Mouse (Mus musculus): ENCODE measurements around the gene Vps9d1.
"Not testable (repeated sequence)": the region's sequence is repeated elsewhere in the genome, so short reads cannot be mapped to it uniquely, and the experiment has no call there.

Vps9d1 gene

DNA sequence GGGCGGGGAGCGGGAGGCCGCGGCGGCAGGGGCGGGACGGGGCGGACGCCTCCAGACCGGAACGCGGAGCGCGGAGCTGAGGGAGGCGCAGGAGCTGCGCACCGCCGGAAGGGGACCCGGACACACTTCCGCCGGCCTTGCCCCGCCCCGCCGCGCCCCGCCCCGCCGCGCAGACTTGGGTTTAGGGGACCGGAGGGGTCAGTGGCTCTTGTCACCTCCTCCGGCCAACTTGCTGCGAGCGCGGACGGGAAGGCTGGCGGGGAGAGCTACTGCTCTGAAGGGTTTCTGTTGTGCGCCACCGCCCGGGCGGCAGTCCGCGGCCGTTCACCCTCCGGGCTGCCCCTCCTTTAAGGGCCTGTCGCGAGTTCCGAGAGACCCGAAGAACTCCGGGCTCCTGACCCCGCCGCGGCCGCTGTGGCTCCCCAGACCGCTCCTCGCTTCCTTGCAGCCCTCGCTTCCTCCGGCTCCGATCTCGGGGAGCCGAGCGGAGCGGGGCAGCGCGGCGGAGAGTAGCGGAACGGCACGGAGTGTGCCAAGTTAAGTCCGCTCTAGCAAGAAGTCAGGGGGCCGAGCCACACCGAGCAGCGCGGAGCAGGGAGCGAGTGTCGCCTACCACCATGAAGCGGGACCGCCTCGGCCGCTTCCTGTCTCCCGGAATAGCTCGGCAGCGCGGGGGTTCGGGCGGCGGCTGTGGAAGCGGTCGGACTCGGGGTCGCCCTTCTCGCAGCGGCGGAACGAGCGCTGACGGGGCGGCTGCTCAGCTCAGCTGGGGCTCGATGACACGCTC, at the start of gene Vps9d1, which contains the start of gene Zfp276:
Vps9d1 (minus strand) TSS at position 250 of the 787 bp plus-strand sequence.
Zfp276 (plus strand) TSS at position 97 of the 787 bp plus-strand sequence.
- peak; percentile 73 for DNase-seq (ENCODE audit: low read depth)

GRCm38 (mm10) chr8:123298301-123298700, 44.2 kb upstream of the Vps9d1 start:
- no peak for DNase-seq (ENCODE audit: low read depth)

DNA sequence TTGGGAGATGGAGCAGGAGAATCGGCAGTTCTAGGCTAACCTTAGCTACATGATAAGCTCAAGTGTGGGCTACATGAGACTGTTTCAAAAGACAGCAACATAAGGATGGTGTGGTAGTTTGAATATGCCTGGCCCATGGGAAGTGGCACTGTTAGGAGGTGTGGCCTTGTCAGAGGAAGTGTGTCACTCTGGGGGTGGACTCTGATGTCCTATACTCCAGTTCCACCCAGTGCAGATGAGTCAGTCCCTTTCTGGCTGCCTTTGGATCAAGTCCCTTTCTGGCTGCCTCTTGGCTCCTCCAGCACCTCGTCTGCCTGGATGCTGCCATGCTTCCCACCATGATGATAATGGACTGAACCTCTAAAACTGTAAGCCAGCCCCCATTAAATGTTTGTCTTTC, 38.6 kb upstream of the Vps9d1 start:
- no peak for DNase-seq (ENCODE audit: low read depth)

GRCm38 (mm10) chr8:123292281-123292680, 38.1 kb upstream of the Vps9d1 start:
- no peak for DNase-seq (ENCODE audit: low read depth)

DNA sequence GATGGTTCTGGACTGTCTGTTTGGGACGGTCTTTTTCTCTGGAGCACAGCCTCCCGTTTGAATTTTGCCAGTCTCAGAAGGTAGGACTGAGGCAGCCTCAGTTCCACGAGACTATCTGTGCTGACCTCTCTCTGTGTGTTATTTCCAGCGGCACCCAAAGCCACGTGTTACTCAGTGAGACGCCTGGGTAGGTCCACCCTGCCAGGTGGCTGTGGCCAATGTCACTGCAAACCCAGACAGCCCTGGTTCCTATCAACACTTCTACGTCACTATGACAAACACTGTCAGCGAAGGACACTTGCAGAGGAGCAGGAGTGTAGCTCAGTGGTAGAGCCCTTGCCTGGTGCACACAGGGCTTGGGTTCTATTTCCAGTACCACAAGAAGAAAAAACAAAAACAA, 37.6 kb upstream of the Vps9d1 start:
- DNase-seq (ENCODE audit: low read depth) = no peak

GRCm38 (mm10) chr8:123290679-123291078, 36.5 kb upstream of the Vps9d1 start:
- no peak for DNase-seq (ENCODE audit: low read depth)

DNA sequence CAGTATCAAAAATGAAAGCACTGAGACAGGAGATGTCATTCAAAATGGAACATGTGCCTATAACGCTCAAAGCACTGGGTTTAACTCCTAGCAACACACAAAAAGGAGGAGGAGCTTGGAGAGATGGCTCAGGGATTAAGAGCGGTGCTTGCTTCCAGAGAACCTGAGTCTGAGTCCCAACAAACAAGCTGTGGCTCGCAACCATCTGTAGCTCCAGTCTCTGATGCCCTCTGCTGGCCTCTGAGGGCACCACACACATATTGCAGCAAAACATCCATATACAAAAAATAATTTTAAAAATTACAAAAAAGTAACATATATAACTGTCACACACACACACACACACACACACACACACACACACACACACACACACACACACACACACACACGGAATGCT, 36.0 kb upstream of the Vps9d1 start:
- DNase-seq (ENCODE audit: low read depth) = peak; percentile 23

GRCm38 (mm10) chr8:123287362-123287761, 33.2 kb upstream of the Vps9d1 start:
- DNase-seq (ENCODE audit: low read depth) = no peak

- DNase-seq (ENCODE audit: low read depth) = no peak
These were observed 30.3 kb upstream of the Vps9d1 start for GRCm38 (mm10) chr8:123284493-123284892.

- DNase-seq (ENCODE audit: low read depth) = no peak
These were observed 29.8 kb upstream of the Vps9d1 start for GRCm38 (mm10) chr8:123283991-123284390.

DNA sequence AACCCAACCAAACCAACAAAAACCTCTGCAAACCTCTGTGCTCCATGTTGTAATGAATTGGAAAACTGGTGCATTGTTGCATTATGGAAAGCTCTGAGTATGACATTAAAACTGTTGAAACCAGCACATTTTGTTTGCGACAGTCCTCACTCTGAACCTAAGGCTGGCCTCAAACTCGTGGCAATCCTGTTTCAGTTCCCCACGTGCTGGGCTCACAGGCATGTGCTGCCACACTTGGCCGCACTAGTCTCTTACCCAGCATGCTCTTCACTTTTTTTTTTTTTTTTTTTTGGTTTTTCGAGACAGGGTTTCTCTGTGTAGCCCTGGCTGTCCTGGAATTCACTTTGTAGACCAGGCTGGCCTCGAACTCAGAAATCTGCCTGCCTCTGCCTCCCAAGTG, 28.8 kb upstream of the Vps9d1 start:
- not testable (repeated sequence) for DNase-seq (ENCODE audit: low read depth)

DNA sequence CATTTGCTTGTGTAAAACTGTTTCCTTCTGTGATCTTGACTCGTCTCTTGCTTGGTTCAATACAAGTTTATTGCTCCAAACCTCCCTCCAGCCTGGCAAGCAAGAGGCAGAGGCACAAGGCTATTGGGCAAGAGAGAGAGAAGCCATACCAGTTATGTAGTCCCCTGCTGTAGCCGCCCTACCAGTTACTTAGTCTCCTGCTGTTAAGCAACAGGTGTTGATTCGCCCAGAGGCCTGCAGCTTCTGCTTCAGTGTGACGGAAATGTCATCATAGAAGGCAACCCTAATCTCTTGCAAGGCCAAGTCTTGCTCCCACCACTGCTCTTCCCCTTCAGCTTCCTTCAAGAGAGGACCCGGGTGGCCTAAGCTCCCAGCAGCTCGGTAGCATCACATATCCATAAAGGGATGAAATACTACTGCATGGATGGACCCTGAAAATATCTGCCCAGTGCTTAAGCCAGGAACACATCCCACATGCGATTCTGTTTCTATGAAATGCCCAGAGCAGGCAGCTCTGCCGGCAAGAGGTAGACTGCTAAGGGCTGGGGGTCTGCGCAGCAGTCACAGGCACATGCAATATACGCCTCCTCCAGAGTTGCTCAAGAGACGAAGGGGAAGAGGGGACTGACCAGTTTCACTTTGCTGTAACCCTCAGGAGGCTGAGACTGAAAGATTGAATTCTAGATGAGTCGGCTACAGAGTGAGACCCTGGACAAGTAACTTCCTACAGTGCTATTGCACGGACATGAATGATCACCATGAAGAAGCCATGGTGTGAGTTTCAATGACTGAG, 26.4 kb upstream of the Vps9d1 start:
- DNase-seq (ENCODE audit: low read depth) = no peak

GRCm38 (mm10) chr8:123279828-123280227, 25.7 kb upstream of the Vps9d1 start:
- DNase-seq (ENCODE audit: low read depth) = no peak

DNA sequence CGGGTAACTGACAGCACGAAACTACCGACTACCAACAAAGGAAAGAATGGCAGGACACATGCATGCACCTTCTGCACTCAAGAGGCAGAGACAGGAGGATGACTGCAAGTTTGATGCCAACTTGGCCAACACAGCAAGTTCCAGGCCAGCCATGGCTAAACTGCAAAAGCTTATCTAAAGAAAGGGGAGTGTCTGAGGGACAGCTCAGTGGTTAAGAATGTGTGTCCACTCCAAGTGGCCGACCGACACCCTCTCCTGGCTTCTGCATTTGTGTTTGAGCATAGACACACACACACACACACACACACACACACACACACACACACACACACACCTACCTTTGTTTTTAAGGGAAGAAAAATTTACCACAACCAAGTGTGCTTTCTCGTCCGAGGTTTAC, 24.3 kb upstream of the Vps9d1 start:
- no peak for DNase-seq (ENCODE audit: low read depth)

GRCm38 (mm10) chr8:123275096-123275495, 20.9 kb upstream of the Vps9d1 start:
- DNase-seq (ENCODE audit: low read depth) = no peak

DNA sequence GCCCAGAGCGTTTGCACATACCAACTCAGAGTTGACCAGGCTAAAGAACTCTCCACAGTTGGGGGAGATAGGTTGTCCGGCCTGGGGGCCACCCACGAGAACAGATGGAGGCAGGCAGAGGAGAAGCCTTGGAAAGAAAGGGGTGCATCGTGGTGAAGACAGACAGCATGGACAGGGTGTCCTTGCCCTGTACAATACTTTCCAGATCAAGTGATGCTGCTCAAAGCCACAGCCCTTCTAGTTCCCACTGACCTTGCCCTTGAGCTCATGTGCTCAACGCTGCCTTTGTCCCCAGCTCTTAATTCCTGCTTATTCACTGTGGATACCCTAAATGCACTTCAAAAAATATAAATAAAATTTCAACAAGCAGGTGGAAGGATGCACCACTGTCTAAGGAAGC, 20.3 kb upstream of the Vps9d1 start:
- DNase-seq (ENCODE audit: low read depth) = no peak

GRCm38 (mm10) chr8:123271901-123272300, 17.8 kb upstream of the Vps9d1 start:
- DNase-seq (ENCODE audit: low read depth) = no peak

GRCm38 (mm10) chr8:123271147-123271546, 17.0 kb upstream of the Vps9d1 start:
- DNase-seq (ENCODE audit: low read depth) = no peak

DNA sequence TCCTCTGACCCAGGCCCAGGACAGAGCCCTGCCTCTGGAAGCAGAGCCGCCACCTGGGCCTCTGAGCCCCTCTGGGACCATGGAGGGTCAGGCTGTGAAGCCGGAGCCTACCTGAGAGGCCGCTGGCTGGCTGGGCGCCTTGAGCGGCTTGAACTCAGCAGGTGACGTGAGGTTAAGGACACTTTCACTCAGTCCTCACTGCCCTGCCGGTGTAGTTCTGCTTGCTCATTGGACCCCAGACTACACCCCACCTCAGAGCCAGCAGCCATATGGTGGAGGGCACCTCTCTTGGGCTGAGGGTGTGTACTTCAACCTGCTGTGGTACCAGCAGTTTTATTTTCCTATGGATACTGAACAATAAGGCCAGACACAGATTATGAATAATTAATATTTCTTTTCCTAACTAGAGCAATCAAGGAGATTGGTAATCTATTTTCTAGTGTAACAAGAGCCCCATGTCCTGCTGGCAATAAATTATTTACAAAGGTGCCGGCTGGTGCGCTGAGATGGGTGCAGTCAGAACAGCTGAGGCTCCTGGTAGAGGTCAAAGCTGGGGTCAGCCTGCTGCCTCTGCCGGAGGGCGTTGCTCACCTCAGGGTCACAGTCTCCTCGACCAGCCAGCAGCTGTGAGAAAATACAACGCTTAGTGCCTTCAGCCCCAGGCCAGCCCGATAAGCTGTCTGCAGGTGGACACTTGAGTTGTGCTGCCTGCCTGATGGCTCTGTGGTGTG, 13.9 kb upstream of the Vps9d1 start:
- DNase-seq (ENCODE audit: low read depth) = no peak

DNA sequence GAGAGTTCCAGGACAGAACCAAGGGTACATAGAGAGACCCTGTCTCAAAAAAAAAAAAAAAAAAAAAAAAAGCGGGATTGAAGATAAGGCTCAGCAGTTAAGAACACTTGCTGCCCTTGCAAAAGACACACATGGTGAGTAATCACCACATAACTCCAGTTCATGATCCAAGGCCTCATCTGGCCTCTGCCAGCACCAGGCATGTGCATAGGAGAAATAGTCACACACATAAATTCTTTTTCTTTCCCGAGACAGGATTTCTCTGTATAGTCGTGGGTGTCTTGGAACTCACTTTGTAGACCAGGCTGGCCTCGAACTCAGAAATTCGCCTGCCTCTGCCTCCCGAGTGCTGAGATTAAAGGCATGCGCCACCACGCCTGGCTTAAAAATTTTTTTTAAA, 3.4 kb upstream of the Vps9d1 start:
- DNase-seq (ENCODE audit: low read depth) = not testable (repeated sequence)

DNA sequence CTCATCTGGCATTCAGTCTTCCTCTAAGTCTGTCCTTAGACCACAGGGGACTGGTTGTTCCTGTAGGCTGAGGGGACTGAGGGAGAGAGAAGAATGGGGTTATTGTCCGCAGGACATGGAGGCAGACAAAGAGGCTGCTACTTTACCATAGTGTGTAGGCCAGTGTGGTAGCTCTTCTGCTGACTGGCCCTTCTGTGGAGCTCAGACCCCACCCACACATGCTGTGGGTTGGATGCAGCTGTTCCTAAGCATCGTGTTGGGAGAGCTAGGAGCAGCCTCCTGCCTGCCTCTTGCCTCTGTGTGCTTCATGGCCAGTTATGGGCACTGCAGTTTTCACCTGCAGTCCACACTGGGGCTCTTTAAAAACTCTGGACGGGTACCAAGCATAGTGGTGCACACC, 3.0 kb upstream of the Vps9d1 start:
- DNase-seq (ENCODE audit: low read depth) = no peak

GRCm38 (mm10) chr8:123255170-123255569, 1.0 kb upstream of the Vps9d1 start:
- peak; percentile 28 for DNase-seq (ENCODE audit: low read depth)
